Mouse (Mus musculus) hindbrain, embryonic 11.5 days (tissue): ENCODE measurements around the gene 4921517D22Rik. TPM values are rescaled to one million over a fixed set of nuclear protein-coding genes. Genes with fewer than 3 reads are reported as not detected.

Experiments used
- ATAC-seq: fragments of 200-750 bp; cut with Nextera tagmentation; 2 replicates; pipeline ENCODE4 v1.8.0; 2017; ENCODE audit warnings: mild to moderate bottlenecking, moderate TSS enrichment, moderate library complexity; ENCODE audit not compliant: low FRiP score
- DNase-seq: peaks from one replicate; pipeline ENCODE4 v3.0.0-alpha.2; 2015; ENCODE audit warnings: low spot score
- H3K27ac ChIP-seq: fragments of 300-500 bp; sonication (generic); 2 replicates; pipeline ENCODE4 v1.5.1; 2014; ENCODE audit warnings: mild to moderate bottlenecking, low read depth, low read length
- H3K27me3 ChIP-seq: fragments of 300-500 bp; sonication (generic); 2 replicates; pipeline ENCODE4 v1.6.1; 2014; ENCODE audit warnings: mild to moderate bottlenecking, low read length, moderate library complexity, mixed read lengths; ENCODE audit not compliant: control insufficient read depth, insufficient read depth
- H3K36me3 ChIP-seq: fragments of 300-500 bp; sonication (generic); 2 replicates; pipeline ENCODE4 v1.6.1; 2014; ENCODE audit warnings: mild to moderate bottlenecking, low read length, moderate library complexity, mixed read lengths; ENCODE audit not compliant: control insufficient read depth, insufficient read depth
- H3K4me1 ChIP-seq: fragments of 300-500 bp; sonication (generic); replicated peaks from 2 replicates; pipeline ENCODE4 v1.6.1; 2014; ENCODE audit warnings: low read length, mixed read lengths; ENCODE audit not compliant: control insufficient read depth, insufficient read depth
- H3K4me2 ChIP-seq: fragments of 300-500 bp; sonication (generic); replicated peaks from 2 replicates; pipeline ENCODE4 v1.6.1; 2014; ENCODE audit warnings: mild to moderate bottlenecking, low read depth, low read length
- H3K4me3 ChIP-seq: fragments of 300-500 bp; sonication (generic); 2 replicates; pipeline ENCODE4 v1.5.1; 2014; ENCODE audit warnings: low read depth, low read length
- H3K9ac ChIP-seq: fragments of 300-500 bp; sonication (generic); 2 replicates; pipeline ENCODE4 v1.6.1; 2014; ENCODE audit warnings: low read depth, low read length
- H3K9me3 ChIP-seq: fragments of 300-500 bp; sonication (generic); 2 replicates; pipeline ENCODE4 v1.6.1; 2016; ENCODE audit warnings: low read length; ENCODE audit not compliant: control insufficient read depth
- WGBS: fragments of 180-500 bp; shearing (Covaris S2); extraction: QIAGEN DNeasy Blood & Tissue Kit; methylation state at CpG from one replicate; pipeline ENCODE4 v1.1.7; 2014; 5-methylcytosine and 5-hydroxymethylcytosine counted together
- polyA plus RNA-seq: library from polyadenylated mRNA; unstranded; fragments of >200 nt; fragmentation: Nextera tagmentation; extraction: Ambion mirVana; gene quantifications from 2 replicates; pipeline ENCODE4 v1.2.1, GENCODE M21; 2014

Gene 4921517D22Rik
- polyA plus RNA-seq, 1 experiment from 2014 or later = not detected

DNA sequence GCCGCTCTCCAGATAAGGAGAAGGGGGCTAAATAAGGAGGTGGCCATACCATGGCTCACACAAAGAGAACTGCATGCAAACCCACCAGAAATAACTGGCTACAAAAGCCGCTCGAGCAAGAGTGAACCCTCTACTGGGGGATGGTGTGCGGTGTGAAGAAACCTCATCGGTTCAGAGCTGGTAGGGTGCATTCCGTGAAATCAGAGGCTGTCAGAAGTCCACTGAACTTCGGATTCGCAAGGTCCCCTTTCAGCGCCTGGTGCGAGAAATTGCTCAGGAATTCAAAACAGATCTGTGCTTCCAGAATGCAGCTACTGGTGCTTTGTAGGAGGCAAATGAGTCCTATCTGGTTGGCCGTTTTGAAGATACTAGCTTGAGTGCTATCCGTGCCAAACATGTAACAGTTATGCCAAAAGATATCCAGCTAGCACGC, 5.6 kb downstream of the 4921517D22Rik start:
- no peak for DNase-seq
- Histone ChIP-seq H3K4me1 (peaks cover 2% of the 10 kb centered on the region; the same call in 1 of the 2 replicates), H3K27me3 (no peaks in the 10 kb centered on the region; the same call in 1 of the 2 replicates), H3K36me3 (no peaks in the 10 kb centered on the region), H3K4me3 (no peak overlapping the region), H3K9ac (no peak overlapping the region), H3K9me3 (no peaks in the 10 kb centered on the region), H3K4me2 (no peak overlapping the region), H3K27ac (no peak overlapping the region)
- no peak for ATAC-seq
- 63% methylated on average over 13 of the region's 13 CpGs for WGBS

DNA sequence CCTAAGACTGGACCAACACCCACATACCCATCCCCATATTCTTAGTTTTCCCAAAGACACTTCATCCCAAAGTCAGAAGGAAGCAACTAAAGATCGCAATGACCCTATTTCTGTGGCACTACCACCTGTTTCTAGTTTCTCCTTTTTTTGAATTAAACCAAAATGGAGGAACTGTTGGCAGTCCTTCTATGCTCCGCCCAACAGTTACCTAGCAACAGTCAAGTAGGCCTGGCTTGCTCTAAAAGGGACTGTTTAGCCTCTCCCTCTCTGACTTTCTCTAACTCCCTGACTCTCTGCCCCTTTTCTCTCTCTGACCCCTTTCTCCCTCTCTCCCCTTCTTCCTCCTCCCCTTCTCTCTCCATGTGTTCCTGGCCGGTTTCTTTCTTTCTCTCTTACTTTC, 8.7 kb downstream of the 4921517D22Rik start:
- H3K4me2 ChIP-seq = no peak overlapping the region
- no peaks in the 10 kb centered on the region for H3K36me3 ChIP-seq
- no peak overlapping the region for H3K27ac ChIP-seq
- H3K27me3 ChIP-seq = no peaks in the 10 kb centered on the region
- H3K4me1 ChIP-seq = no peaks in the 10 kb centered on the region
- no peak for DNase-seq
- ATAC-seq = no peak
- no peaks in the 10 kb centered on the region for H3K9me3 ChIP-seq
- H3K9ac ChIP-seq = no peak overlapping the region
- no peak overlapping the region for H3K4me3 ChIP-seq
- WGBS = 78% methylated on average over 3 of the region's 3 CpGs

DNA sequence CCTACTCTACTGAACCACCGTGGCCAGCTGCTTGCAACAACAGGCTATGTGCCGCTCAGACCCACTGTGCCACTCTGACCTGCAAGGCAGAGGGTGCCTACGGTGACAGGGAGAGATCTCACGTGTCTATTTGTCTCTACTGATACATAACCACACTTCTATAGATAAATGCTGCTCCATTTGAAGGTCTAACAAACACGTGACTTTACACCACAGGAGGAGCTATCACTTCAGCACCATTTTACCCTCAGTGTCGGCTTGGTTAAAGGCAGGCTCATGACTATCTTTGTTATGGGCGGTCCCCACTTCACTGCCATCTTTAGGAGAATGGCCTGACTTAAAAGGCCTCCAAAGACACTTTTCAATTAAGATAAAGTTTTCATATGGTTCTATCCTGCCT, 11.3 kb downstream of the 4921517D22Rik start:
- WGBS = 36% methylated on average over 7 of the region's 7 CpGs
- Histone ChIP-seq H3K4me1 (no peaks in the 10 kb centered on the region), H3K9ac (no peak overlapping the region), H3K4me3 (no peak overlapping the region), H3K4me2 (no peak overlapping the region), H3K36me3 (no peaks in the 10 kb centered on the region), H3K9me3 (no peaks in the 10 kb centered on the region), H3K27ac (no peak overlapping the region), H3K27me3 (no peaks in the 10 kb centered on the region)
- ATAC-seq = no peak
- DNase-seq = peak; percentile 25

DNA sequence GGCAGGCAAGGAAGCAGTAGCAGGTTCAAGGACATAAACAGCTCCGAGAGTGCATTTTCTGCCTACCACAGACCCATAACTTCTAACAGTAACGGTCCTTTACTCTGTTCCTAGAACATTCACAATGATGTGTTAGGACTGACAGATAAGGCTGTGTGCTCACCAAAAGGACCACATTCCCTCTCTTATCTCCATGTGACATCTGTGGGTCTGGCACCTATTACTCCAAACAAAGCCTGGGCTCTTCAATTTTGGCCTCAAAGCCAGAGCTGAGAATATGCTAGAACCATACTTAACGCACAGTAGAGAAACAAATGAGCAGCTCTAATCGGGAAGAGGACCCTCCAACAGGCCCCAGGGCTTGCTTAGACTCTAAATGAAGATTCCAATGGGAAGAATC, 14.0 kb downstream of the 4921517D22Rik start:
- no peak overlapping the region for H3K4me3 ChIP-seq
- DNase-seq (no peak), ATAC-seq (no peak)
- H3K36me3 ChIP-seq = no peaks in the 10 kb centered on the region
- H3K4me2 ChIP-seq = no peak overlapping the region
- H3K27me3 ChIP-seq = no peaks in the 10 kb centered on the region
- no peaks in the 10 kb centered on the region for H3K9me3 ChIP-seq
- WGBS = 76% methylated on average over 4 of the region's 4 CpGs
- no peaks in the 10 kb centered on the region for H3K4me1 ChIP-seq
- H3K27ac ChIP-seq = no peak overlapping the region
- H3K9ac ChIP-seq = no peak overlapping the region

DNA sequence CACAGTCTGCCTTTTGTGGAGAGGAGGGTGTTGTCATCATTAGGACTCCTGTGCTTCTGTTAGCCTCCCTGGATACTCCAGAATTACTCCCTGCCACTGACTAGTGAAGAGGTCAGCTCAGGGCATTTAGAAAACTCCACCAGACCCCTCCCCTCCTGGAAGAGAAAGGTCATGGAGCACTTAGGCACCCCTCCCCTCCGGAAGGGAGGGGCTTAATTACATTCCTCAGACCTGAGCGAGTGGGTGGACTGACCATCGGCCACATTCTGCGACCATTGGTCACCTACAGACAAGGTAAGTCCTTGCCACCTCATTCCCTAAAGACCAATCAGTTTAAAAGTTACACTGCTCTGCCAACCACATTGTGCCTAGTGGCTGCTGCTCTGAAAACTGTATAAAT, 14.6 kb downstream of the 4921517D22Rik start:
- no peak for ATAC-seq

DNA sequence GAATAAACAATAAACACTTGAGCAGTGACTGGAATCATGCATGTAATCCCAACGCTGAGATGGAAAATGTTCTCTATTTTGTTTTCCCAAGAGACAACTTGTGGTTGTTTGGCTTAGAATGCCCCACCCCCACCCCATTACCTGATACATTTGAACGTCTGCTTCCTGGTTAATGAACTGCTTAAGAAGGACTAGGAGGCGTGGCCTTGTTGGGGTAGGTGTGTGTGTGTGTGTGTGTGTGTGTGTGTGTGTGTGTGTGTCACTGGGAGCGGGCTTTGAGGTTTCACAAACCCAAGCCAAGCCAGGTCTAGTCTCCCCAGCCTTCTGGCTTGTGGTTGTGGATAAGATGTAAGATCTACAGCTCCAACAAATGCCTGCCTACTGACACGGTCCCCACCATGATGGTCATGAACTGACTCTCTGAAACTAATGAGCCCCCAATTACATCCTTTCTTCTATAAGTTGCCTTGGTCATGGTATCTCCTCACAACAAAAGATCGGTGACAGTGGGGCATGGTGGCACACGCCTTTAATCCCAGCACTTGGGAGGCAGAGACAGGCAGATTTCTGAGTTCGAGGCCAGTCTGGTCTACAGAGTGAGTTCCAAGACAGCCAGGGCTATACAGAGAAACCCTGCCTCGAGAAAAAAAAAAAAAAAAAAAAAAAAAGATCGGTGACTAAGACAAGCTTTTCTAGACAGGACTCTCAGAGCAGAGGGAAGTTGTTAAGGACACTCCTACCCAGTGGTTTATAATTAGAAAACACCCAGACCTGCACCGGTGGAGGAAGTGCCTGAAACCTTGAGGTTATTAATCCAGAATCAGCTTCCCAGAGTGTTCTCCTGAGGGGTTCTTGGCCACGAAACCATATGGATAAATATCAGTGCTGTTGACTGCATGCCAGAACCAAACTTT, 17.3 kb downstream of the 4921517D22Rik start:
- ATAC-seq = no peak
- no peak overlapping the region for H3K4me3 ChIP-seq

More for the DNA sequence above, 14.6 kb downstream of the 4921517D22Rik start:
- Histone ChIP-seq H3K4me3 (no peak overlapping the region), H3K27me3 (no peaks in the 10 kb centered on the region), H3K9me3 (no peaks in the 10 kb centered on the region), H3K4me1 (no peaks in the 10 kb centered on the region), H3K36me3 (no peaks in the 10 kb centered on the region), H3K27ac (no peak overlapping the region), H3K4me2 (no peak overlapping the region), H3K9ac (no peak overlapping the region)
- DNase-seq = no peak
- 58% methylated on average over 4 of the region's 4 CpGs for WGBS

DNA sequence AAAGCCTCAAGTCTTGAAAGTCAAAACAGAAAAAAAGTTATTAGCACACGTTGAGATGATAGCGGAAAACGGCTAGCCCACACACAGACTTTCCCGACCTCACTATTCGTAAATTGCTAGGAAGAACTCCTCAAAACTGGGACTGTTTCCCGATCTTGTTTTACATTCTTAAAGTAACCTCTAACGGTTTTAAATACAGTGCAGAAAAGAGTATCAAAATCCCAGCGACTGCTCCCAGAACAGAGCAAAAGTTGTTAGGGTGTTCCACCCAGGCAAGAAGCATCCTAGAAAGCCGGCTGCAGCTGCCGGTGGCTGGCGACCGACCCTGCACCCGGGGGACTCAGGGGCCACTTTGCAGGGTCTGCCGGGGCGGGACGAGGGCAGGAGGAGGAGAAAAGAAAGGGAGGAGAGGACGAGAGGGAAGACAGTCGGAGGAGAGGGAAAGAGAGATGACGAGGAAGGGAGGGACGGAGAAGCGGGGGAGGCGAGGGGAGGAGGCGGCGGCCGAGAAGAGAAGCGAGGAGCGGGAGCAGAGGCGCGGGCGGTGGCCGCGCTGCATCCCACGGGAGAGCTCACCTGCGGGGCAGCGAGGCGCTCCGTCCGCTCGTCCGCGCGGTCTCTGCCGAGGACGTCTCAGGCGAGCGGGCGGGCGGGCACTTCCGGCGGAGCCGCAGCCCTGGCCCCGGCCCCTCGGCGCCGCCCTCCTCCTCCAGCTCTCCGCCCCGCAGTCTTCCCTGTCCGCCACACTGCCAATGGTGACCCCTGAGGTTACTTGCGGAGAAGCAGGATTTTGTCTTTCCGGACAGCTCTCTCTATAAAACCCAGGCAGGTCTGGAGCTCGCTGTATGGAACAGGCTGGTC, 18.5 kb downstream of the 4921517D22Rik start, which contains the start of gene Golm1:
Golm1 (minus strand) TSS at position 661 of the 861 bp plus-strand sequence.
- DNase-seq (peak; percentile 83), ATAC-seq (peak; percentile 82)
- peak within 1 kb of the TSS; percentile 84 for H3K4me3 ChIP-seq
- peak within 1 kb of the TSS; percentile 94 for H3K9ac ChIP-seq
- H3K27ac ChIP-seq = peak within 1 kb of the TSS; percentile 91
- H3K36me3 ChIP-seq = no peaks in the 10 kb centered on the region
- under 1% methylated on average over 55 of the region's 61 CpGs for WGBS
- H3K27me3 ChIP-seq = no peaks in the 10 kb centered on the region
- peaks cover 7% of the 10 kb centered on the region; the same call in 1 of the 2 replicates for H3K4me1 ChIP-seq
- no peaks in the 10 kb centered on the region for H3K9me3 ChIP-seq
- H3K4me2 ChIP-seq = peak within 1 kb of the TSS; percentile 71

More for the DNA sequence above, 17.3 kb downstream of the 4921517D22Rik start:
- H3K4me1 ChIP-seq = peaks cover 4% of the 10 kb centered on the region; the same call in 1 of the 2 replicates
- H3K27ac ChIP-seq = no peak overlapping the region
- H3K9me3 ChIP-seq = no peaks in the 10 kb centered on the region
- H3K4me2 ChIP-seq = no peak overlapping the region; the same call in 1 of the 2 replicates
- 81% methylated on average over 11 of the region's 12 CpGs for WGBS
- DNase-seq = no peak
- H3K9ac ChIP-seq = no peak overlapping the region
- H3K27me3 ChIP-seq = no peaks in the 10 kb centered on the region
- no peaks in the 10 kb centered on the region for H3K36me3 ChIP-seq

DNA sequence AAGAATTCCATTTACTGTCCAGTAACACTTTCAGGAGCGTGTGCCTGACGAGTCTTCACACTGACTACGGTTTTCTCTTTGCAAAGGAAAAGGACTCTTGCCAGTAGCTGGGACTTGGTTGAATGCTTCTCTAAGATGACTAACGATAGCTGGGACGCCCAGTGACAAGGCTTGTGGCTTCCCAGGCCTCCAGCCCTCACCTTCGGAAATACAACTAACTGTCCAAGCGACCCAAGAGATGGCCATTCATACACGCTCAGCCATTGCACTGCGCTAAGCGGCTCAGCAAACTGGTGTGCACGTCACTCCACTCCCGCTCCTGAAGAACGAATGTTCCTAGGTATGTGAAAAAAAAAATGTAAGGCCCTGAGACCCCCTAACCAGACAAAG, 19.2 kb downstream of the 4921517D22Rik start:
- Histone ChIP-seq H3K27me3 (no peaks in the 10 kb centered on the region), H3K4me1 (peaks cover 7% of the 10 kb centered on the region; the same call in 1 of the 2 replicates), H3K36me3 (no peaks in the 10 kb centered on the region), H3K9me3 (no peaks in the 10 kb centered on the region), H3K4me2 (peak overlapping the region; percentile 71), H3K4me3 (peak overlapping the region; percentile 84), H3K9ac (peak overlapping the region; percentile 94), H3K27ac (peak overlapping the region; percentile 91)
- ATAC-seq (peak; percentile 36; the same call in 1 of the 2 replicates), DNase-seq (peak; percentile 77)
- WGBS = under 1% methylated on average over 13 of the region's 13 CpGs
